Mouse (Mus musculus) E14TG2a.4 (cell line): ENCODE measurements around the gene Gm10190.

ENCODE experiments used
- CTCF ChIP-seq: conservative IDR thresholded peaks from 2 replicates; pipeline ENCODE4 v1.5.1; 2014; ENCODE audit warnings: low read length
- NANOG ChIP-seq: IDR thresholded peaks from 2 replicates; pipeline ENCODE4 v1.6.1; 2014; ENCODE audit warnings: borderline replicate concordance, low read length, mixed read lengths

- TF ChIP-seq CTCF (no peak), NANOG (no peak)
Measured at GRCm38 (mm10) chr17:80398243-80398642, 24.9 kb upstream of the Gm10190 start.
